Mouse (Mus musculus) left cerebral cortex, postnatal 4 days (tissue): ENCODE measurements around the gene Ampd3. TPM values are rescaled to one million over a fixed set of nuclear protein-coding genes. Genes with fewer than 3 reads are reported as not detected.
A peak's percentile ranks its signal among the peaks of the same experiment; 100 is the strongest.

ENCODE experiments used
- DNase-seq: peaks from one replicate; pipeline ENCODE4 v3.0.0-alpha.2; 2022
- intact Hi-C: fragments of 180-260 bp; cut with DNase I; formaldehyde crosslinking; loops from one replicate; pipeline ENCODE4 v1.15.1; 2025
- total RNA-seq, 2 experiments: library from RNA; stranded (reverse); gene quantifications; 2 replicates each; pipeline ENCODE4 v1.2.3; 2021

Ampd3 gene
- total RNA-seq, 2 experiments from 2014 or later = 18.5 to 19.5 TPM

DNA sequence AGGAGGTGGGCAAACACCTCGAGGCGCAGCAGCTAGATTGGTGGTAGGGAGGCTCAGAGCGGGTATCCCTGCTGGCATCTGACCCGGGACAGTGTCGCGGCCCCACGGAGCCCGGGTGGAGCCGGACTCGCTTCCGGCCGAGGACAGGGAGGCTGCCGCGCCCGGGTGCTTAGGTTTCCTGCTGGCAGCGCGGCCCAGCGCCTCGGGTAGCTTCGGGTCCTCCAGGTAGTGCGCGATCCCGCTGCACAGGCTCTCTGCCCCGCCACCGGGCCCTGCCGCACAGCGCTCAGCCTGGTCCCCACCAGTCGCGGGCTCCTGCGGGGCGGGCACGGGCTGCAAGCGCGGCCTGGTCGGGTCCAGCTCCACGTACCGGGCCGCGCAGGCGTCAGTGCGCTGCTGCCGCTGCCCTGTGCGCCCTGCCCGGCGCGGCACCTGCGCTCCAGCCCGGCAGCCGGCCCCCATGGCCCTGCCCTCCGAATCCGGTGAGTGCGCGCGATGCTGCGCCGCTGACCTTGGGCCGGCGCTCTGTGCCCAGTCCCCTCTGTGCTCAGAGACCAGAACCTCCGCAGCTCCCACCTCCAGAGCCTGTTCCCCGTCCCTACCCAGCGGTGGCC is 552 bp downstream of the Ampd3 start:
- intact Hi-C loops = no loop called here
- DNase-seq = no peak

DNA sequence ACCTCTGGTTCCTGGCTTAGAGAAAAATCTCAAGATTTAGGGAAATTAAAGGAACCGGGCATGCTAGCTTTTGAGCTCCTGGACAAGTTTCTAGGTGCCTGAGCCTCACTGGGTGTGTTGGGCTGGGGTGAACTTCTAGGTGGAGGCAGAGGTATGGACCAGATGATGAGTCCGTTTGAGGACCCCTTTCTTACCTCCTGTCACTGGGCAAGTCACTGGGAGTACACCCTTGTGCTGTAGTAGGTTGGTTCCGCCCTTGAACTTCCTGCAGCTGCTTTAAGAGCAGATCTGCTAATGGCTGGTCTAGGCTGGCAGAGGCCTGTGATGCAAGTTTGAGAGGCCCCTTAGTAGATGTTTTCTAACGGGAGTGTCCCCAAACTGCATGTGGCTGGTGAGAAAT is 1.1 kb downstream of the Ampd3 start:
- no peak for DNase-seq
- intact Hi-C loops = no loop called here

DNA sequence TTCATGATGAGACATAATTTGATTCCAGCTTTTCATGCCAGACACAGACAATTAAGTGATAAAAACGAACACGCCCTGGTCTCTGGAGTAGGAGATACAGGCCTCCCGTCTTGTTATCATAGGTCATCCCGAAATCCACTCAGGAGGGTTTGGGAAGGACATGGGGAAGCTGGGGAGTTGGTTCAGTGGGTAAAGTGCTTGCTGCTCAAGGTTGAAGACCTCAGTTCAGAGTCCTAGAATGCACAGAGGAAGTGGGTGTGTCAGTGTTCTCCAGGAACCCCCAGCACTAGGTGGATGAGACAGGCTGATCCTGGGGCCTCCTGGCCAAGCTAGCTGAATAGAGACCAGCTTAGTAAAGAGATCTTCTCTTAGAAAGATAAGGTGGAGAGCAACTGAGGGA is 2.9 kb downstream of the Ampd3 start:
- DNase-seq = no peak
- intact Hi-C loops = no loop called here

- intact Hi-C loops = no loop called here
- DNase-seq = no peak
Measured at GRCm38 (mm10) chr7:110772343-110772742, 4.3 kb downstream of the Ampd3 start.

DNA sequence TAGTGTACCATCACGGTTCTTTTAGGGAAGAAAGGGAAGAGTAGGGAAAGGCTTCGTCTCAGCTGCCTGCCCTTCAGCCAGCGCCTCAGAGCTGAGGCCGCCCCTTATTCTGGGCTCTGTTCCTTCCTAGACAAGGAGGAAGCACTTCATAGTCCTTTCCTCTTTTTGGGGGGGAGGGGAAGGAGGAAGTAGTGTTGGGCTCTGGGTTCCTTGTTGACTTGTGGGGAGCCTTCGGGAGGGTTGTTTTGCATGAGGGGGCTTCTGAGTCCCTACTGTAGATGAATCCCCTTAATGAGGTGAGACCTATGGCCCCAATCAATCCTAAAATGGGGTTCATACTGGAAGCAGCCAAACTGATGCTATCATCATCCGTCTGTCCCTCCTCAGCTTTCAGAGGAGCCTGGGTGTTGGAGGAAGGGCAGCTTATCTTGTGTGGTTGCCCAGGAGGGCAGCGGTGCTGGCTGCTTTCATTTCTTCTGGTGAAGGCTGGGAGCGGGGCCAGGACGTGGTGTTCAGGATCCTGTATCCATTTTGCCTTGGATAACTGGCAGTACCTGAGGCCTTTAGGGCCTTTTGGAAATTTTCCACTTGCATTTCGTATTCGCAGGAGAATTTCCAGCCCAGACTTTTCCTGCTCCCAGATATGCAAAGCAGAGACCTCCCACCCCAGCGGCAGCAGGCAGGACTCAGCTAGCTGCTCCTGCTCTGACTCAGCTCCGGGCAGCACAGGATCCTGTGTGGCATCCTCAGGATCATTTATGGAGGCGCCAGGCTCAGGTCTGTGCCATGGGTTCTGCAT is 5.4 kb downstream of the Ampd3 start:
- peak; percentile 77 for DNase-seq
- intact Hi-C loops = no loop called here

DNA sequence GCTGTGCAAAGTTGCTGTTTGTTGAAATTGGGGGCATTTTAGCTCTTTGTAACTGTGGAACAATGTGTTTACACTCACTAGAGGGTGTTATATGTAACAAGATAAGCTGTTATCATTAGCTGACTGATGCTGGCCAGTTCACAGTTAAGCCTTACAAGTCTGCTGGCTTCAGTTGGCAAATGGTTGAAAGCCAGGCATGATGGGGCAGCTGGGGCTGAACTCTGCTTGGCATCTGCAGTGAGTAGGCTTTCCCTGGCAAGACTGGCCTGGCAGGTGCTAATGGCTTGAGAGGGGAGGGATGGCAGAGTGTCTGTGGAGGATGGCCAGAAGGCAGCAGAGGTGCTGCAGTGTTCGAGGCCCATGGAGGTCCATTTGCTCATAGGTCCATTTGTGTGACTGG is 6.1 kb downstream of the Ampd3 start:
- intact Hi-C loops = no loop called here
- peak; percentile 86 for DNase-seq

- intact Hi-C loops = no loop called here
- no peak for DNase-seq
Measured at GRCm38 (mm10) chr7:110774674-110775073, 6.7 kb downstream of the Ampd3 start.

- intact Hi-C loops = no loop called here
- no peak for DNase-seq
Measured at GRCm38 (mm10) chr7:110777146-110778001, 9.4 kb downstream of the Ampd3 start.

GRCm38 (mm10) chr7:110778933-110779332 is 10.9 kb downstream of the Ampd3 start:
- DNase-seq = no peak
- intact Hi-C loops = no loop called here

GRCm38 (mm10) chr7:110779605-110780111 is 11.7 kb downstream of the Ampd3 start:
- intact Hi-C loops = no loop called here
- peak; percentile 73 for DNase-seq

DNA sequence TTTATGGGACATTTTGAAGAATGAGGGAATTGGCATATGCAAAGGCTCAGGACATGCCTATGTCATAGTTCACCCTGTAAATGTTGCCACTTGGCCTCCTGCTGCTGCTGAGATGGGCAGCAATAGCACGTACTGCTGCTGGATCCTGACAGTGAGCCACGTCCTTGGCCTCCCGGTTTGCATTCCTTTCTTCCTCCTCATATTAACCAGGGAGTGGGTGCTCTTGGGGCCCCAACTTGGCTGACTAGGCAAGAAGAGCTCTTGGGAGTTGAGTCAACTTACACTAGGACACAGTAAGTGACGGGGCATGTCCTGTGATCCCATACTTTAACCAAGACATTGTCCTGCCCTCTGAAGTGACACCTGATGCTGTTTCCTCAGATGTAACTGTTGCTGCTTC is 12.5 kb downstream of the Ampd3 start:
- intact Hi-C loops = no loop called here
- no peak for DNase-seq

GRCm38 (mm10) chr7:110781231-110781711 is 13.3 kb downstream of the Ampd3 start:
- intact Hi-C loops = no loop called here

DNA sequence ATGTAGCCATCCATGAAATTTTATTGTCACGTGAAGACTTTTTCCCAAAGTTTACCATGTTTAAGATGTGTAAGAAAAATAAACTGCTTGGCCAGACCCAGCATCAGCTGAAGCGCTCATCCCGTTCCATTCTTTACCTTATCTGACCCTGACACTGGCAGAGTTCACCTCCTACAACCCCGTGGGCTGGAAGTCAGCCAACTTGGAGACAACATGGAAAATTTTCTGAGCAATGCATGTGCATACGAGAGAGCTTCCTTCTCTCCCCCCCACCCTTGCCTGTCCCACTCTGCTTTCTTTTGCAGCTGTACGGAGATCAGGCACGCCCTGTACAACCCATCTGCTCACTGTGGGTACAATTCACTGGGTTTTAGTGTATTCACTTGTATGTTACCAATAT is 14.1 kb downstream of the Ampd3 start:
- intact Hi-C loops = no loop called here
- no peak for DNase-seq

More at GRCm38 (mm10) chr7:110781231-110781711, 13.3 kb downstream of the Ampd3 start:
- DNase-seq = peak; percentile 72

- intact Hi-C loops = no loop called here
Measured at GRCm38 (mm10) chr7:110782845-110783478, 15.0 kb downstream of the Ampd3 start.

DNA sequence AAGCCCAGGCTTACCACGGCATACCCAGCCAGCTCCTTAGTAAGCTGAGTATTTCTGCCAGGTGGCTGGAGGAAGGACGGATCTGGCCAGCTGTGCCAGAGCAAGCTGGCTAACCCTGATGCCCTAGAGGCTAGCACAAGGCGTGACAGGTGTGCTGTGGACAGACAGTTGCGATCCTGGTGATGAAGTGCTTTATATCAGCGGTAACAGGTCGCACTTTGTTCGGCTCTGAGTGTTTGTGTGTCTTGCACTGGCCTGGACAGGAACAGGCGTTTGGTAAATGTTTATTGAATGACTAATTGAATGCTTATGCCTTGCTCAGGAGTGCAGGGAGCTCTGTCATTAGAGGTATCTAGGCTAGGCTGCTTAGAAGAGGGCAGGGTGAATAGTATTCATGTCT is 17.0 kb downstream of the Ampd3 start:
- no peak for DNase-seq
- intact Hi-C loops = no loop called here

More at GRCm38 (mm10) chr7:110782845-110783478, 15.0 kb downstream of the Ampd3 start:
- DNase-seq = no peak

DNA sequence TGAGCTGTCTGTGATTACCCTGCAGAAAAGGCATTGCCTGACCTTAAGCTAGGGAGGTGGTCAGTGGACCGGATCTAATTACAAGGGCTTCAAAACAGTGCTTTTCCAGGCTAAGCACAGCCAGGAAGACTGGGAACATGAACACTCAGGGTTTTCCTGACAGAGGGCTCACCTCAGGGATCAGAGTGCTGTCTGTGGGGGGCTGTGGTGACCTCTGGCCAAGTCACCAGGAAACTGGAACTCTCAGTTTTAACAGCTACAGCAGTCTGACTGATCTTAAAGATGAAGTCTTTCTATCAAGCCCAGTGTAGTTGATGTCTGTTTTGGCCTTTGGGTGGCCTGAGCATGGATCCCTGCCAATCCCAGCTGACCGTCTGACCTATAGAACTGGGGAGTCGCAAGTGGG is 17.7 kb downstream of the Ampd3 start:
- intact Hi-C loops = no loop called here
- DNase-seq = no peak

DNA sequence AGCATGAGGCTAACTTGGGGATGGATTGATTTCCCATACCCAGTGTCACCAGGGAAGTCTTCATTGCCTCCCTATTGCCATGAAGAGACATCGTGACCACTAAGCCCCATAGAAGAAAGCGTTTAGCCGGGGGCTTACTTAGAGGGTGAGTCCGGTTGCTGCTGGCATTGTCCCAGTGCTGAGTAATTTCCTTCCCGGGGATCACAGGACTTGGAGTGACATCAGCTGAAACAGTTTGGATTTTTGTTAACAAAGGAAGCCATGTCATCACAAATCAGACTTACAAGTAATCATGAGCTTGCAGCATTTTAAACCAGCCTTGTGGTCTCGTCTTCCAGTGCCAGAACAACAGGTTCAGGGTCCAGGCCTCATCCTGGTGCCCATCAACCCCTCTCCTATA is 19.3 kb downstream of the Ampd3 start:
- intact Hi-C loops = no loop called here
- DNase-seq = no peak

DNA sequence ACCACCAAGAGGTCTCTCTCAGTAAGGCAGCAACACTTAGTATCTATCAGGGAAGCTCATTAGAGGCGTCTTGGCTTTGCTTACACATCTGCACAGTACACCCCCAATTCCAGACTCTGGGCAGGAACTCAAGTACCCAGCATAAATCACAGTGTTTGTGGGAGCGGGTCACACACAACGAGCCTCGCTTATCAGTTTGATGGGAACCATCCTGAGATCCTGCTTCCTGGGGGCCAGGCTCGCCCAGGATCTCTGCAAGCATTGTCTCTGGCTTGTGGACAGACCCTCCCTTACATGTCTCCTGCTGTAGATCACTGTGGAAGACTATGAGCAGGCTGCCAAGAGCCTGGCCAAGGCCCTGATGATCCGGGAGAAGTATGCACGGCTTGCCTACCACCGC is 22.9 kb downstream of the Ampd3 start:
- intact Hi-C loops = no loop called here
- no peak for DNase-seq

- intact Hi-C loops = no loop called here
- DNase-seq = no peak
Measured at GRCm38 (mm10) chr7:110792201-110792600, 24.2 kb downstream of the Ampd3 start.

- no peak for DNase-seq
- intact Hi-C loops = no loop called here
Measured at GRCm38 (mm10) chr7:110792834-110793233, 24.8 kb downstream of the Ampd3 start.

GRCm38 (mm10) chr7:110794722-110795121 is 26.7 kb downstream of the Ampd3 start:
- intact Hi-C loops = no loop called here
- DNase-seq = no peak
